Mouse (Mus musculus) spleen, adult 2 months (tissue): ENCODE results near the gene Stard9.

ENCODE experiments used
- CTCF ChIP-seq: fragments of 200-500 bp; IDR thresholded peaks from 2 replicates; pipeline ENCODE4 v1.5.1; 2011; ENCODE audit warnings: mild to moderate bottlenecking, inconsistent platforms; ENCODE audit not compliant: insufficient read depth, insufficient read length, insufficient replicate concordance; ENCODE audit errors: extremely low read depth
- POLR2A ChIP-seq: fragments of 200-500 bp; IDR thresholded peaks from 2 replicates; pipeline ENCODE4 v1.6.1; 2011; ENCODE audit warnings: low read depth, low read length, inconsistent platforms

DNA sequence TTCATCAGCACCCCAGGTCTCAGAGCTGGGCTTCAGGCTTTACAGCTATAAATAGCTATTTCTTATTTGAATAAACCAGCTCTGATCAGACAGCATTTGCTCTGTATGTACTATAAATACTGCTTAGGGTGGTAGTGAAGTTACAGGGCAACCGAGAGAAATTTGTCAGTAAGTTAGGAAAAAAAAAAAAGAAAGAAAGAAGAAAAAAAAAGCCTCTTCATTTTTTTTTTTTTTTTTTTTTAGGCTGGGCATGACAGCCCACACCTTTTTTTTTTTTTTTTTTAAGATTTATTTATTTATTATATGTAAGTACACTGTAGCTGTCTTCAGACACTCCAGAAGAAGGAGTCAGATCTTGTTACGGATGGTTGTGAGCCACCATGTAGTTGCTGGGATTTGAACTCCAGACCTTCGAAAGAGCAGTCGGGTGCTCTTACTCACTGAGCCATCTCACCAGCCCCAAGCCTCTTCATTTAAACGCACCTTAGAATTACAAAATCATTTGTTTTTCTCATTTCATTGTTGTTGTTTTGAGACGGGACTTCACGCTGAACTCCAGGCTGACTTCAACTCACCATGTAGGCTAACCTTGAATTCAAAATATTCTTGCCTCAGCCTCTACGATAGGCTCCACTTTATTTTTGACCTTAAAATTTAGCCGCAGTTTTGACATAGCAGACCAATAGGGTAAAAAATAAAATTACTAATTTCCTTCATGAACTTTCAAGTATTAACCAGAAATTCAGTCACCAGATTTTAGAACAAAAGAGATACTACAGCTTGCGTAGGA is 650 bp upstream of the Stard9 start:
- no peak for TF ChIP-seq CTCF
- TF ChIP-seq POLR2A: no peak
